Mouse (Mus musculus) small intestine, adult 2 months (tissue): ENCODE measurements around the gene Gm10142.

Experiments
- CTCF ChIP-seq: fragments of 200-500 bp; IDR thresholded peaks from 2 replicates; pipeline ENCODE4 v1.5.1; 2012; ENCODE audit warnings: low read depth, mild to moderate bottlenecking, control low read depth, inconsistent platforms, low read length, moderate library complexity, mixed read lengths; ENCODE audit not compliant: insufficient replicate concordance, insufficient read length; ENCODE audit errors: extremely low read depth
- POLR2A ChIP-seq: fragments of 200-500 bp; IDR thresholded peaks from 2 replicates; pipeline ENCODE4 v1.6.1; 2012; ENCODE audit warnings: low read depth, mild to moderate bottlenecking, control low read depth, inconsistent platforms, low read length, moderate library complexity

DNA sequence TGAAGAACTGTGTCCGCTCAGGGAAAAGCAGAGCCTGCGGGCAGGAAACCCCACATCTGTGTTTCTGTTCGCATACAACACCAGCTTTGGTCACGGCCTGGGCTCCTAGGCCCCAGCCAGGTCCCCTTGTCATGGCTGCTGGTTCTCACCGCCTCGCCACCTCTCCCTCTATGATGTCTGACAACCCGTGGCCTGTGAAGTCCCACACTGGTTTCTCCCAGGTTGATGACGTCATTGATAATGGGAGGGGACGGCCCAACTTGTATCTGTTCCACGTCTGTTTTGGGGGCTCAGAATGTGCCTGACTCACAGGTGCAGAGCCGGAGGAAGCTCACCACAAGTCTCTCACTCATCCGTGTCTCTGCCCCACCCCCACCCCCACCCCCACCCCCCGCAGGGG lies 41.8 kb upstream of the Gm10142 start:
- TF ChIP-seq POLR2A (no peak), CTCF (no peak)
